Mouse (Mus musculus) ES-E14 (cell line): ENCODE measurements around the gene Strn3.

Experiments used
- CHD2 ChIP-seq: IDR thresholded peaks from 2 replicates; pipeline ENCODE4 v1.6.1; 2014; ENCODE audit warnings: mild to moderate bottlenecking, low read depth, low read length, inconsistent platforms
- MAFK ChIP-seq: IDR thresholded peaks from 2 replicates; pipeline ENCODE4 v1.6.1; 2014; ENCODE audit warnings: mild to moderate bottlenecking, low read depth, low read length, inconsistent platforms; ENCODE audit not compliant: insufficient read depth

DNA sequence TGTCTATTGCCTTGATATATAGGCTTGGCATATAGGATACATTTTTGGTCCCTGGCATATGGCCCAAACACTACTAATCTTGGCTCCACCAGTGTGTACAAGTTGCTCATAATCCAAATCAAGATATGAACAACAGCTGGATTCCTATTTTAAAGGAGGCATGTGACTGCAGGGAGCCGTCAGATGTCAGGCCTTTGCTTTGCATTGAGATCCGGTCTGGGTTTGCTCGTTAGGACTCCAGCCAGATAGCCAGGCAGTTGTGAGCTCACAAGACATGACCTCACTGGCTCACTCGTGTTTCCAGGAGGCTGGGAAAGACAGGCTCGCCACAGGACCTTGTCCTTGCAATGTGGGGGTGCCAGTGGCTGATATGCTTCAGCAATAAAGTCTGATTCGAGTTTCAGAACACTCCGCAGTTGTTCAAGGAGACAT is 44.2 kb upstream of the Strn3 start:
- TF ChIP-seq CHD2 (no peak), MAFK (no peak)
